ENCODE assay signal across 21 mouse cellular contexts in genomic region chr5:134258934-134259333, GRCm38 (mm10). TPM values are rescaled to one million over a fixed set of nuclear protein-coding genes. Genes with fewer than 3 reads are reported as not detected.
DNase-seq lines count a peak whose midpoint lies in the region; ATAC-seq and TF ChIP-seq lines count a peak whose summit lies in the region.
"Had no signal": no experiment of that assay in that cellular context is flagged by ENCODE, and none has a peak within 500 bp of the region (broad histone marks: within the 10 kb centered on the region; RNA-seq: fewer than 3 reads in every experiment).

No protein-coding gene starts in this region.

- H3K9me3 ChIP-seq in lung, postnatal 0 days (ENCODE audit: low read length) = no peaks in the 10 kb centered on the region
- H3K9me3 ChIP-seq: G1E had no signal

- H3K79me2 ChIP-seq in macrophage (ENCODE audit: inconsistent target) = no peaks in the 10 kb centered on the region

- 54% methylated on average over 2 of the region's 2 CpGs for WGBS in lung, postnatal 0 days
- WGBS in macrophage (ENCODE audit: missing documents) = 90% methylated on average over 2 of the region's 2 CpGs

- H3K36me3 ChIP-seq in lung, postnatal 0 days (ENCODE audit: insufficient read depth, low read length) = peaks cover 68% of the 10 kb centered on the region
- H3K36me3 ChIP-seq in macrophage (ENCODE audit: inconsistent target) = peaks cover 57% of the 10 kb centered on the region

- H3K27me3 ChIP-seq in lung, postnatal 0 days (replicated peaks; ENCODE audit: insufficient read depth, low read length) = no peaks in the 10 kb centered on the region
- H3K27me3 ChIP-seq: CH12.LX, Patski had no signal

- TF ChIP-seq CTCF in lung, postnatal 0 days (IDR thresholded peaks at IDR 0.05) = no peak
- TF ChIP-seq CTCF in bone marrow macrophage, adult 2 months (IDR thresholded peaks at IDR 0.05; ENCODE audit: low read depth, low read length) = no peak

- peaks cover 3% of the 10 kb centered on the region; the same call in 1 of the 2 replicates for H3K4me1 ChIP-seq in lung, postnatal 0 days (ENCODE audit: insufficient read depth, low read depth, low read length)
- peaks cover 19% of the 10 kb centered on the region for H3K4me1 ChIP-seq in bone marrow macrophage, adult 2 months (ENCODE audit: control insufficient read depth, insufficient read depth, low read length)

- H3K9ac ChIP-seq in lung, postnatal 0 days (replicated peaks; ENCODE audit: low read depth) = no peak overlapping the region

- peak overlapping the region; percentile 55; the same call in 1 of the 2 replicates for H3K27ac ChIP-seq in lung, postnatal 0 days (ENCODE audit: low read length)
- peak overlapping the region; percentile 51 for H3K27ac ChIP-seq in bone marrow macrophage, adult 2 months (ENCODE audit: insufficient read depth, low read depth, low read length)
- H3K27ac ChIP-seq in macrophage = peak overlapping the region; percentile 34; the same call in 1 of the 2 replicates

- TF ChIP-seq EP300 in lung, postnatal 0 days (IDR thresholded peaks at IDR 0.05) = no peak

- intact Hi-C loops in heart, postnatal 36 days (cut with DNase I) = no loop called here

- peak; percentile 65 for DNase-seq in lung, postnatal 0 days (ENCODE audit: low spot score)
- DNase-seq in lung, postnatal 4 days = no peak
- DNase-seq in lung, postnatal 25 days (ENCODE audit: low spot score) = peak; percentile 31
- DNase-seq in lung, postnatal 14 days = no peak
- no peak for DNase-seq in heart, postnatal 36 days
- no peak for DNase-seq in spleen, postnatal 14 days (ENCODE audit: low spot score in 2 of 2)
- DNase-seq: adrenal gland, adult 2 months; adrenal gland, adult 8-10 months; adrenal gland, postnatal 10 days; adrenal gland, postnatal 14 days; adrenal gland, postnatal 25 days; adrenal gland, postnatal 36 days; B cell, adult 2 months; cerebellum, adult 11 months; cerebellum, adult 11-12 months; cerebellum, adult 18-20 months had no signal

- no peak for TF ChIP-seq POLR2A in bone marrow macrophage, adult 2 months (IDR thresholded peaks at IDR 0.05; ENCODE audit: borderline replicate concordance, low read depth, low read length)

- peak; percentile 64 for ATAC-seq in lung, postnatal 0 days
- ATAC-seq: Patski had no signal

- H3K4me3 ChIP-seq in lung, postnatal 0 days (ENCODE audit: low read depth, low read length) = no peak overlapping the region
- no peak overlapping the region for H3K4me3 ChIP-seq in bone marrow macrophage, adult 2 months (ENCODE audit: insufficient read depth, low read length)
- no peak overlapping the region for H3K4me3 ChIP-seq in macrophage (ENCODE audit: inconsistent target)

- no peak overlapping the region for H3K4me2 ChIP-seq in lung, postnatal 0 days (replicated peaks; ENCODE audit: low read depth, low read length)

RNA-seq across cellular contexts. Expression of gene Ncf1, which starts 29.5 kb away (rescaled TPM):
- polyA plus RNA-seq in lung, postnatal 0 days (2015; fragmentation: Nextera tagmentation; extraction: Ambion mirVana) = 19.6 and 19.8 TPM in 2 replicates
- 373 and 392 TPM in 2 replicates for polyA plus RNA-seq in bone marrow macrophage, adult 2 months (2012; ENCODE audit: insufficient read depth, insufficient read length, missing spikeins)
- total RNA-seq in macrophage (2018; cell fraction: chromatin; rRNA removed) = 1,000 to 10,000 TPM in 10 of 26 experiments, 100 to 1,000 TPM in 16; 205 to 1,849 (median 728) TPM
- total RNA-seq in macrophage (2018; cell fraction: cytosol; rRNA removed) = 100 to 1,000 TPM; 217 to 634 (median 404) TPM
- 1,000 to 10,000 TPM in 6 of 26 experiments, 100 to 1,000 TPM in 20; 220 to 1,391 (median 770) TPM for total RNA-seq in macrophage (2018; cell fraction: nucleus; rRNA removed)
- 181 to 249 TPM (median 202 TPM) in 3 replicates for polyA plus RNA-seq in macrophage (2018)
- 1 to 10 TPM; 6.3 to 6.8 TPM for total RNA-seq in heart, postnatal 36 days (2021)

RNA-seq across cellular contexts. Expression of gene Gtf2i, which starts 55.6 kb away (rescaled TPM):
- polyA plus RNA-seq in lung, postnatal 0 days (2015; fragmentation: Nextera tagmentation; extraction: Ambion mirVana) = 84.9 and 110 TPM in 2 replicates
- 64.3 and 67.3 TPM in 2 replicates for polyA plus RNA-seq in bone marrow macrophage, adult 2 months (2012; ENCODE audit: insufficient read depth, insufficient read length, missing spikeins)
- total RNA-seq in macrophage (2018; cell fraction: chromatin; rRNA removed) = 100 to 1,000 TPM in 16 of 26 experiments, 10 to 100 TPM in 10; 11.2 to 249 (median 123) TPM
- total RNA-seq in macrophage (2018; cell fraction: cytosol; rRNA removed) = 100 to 1,000 TPM in 8 of 26 experiments, 10 to 100 TPM in 18; 56.3 to 125 (median 90.3) TPM
- 100 to 1,000 TPM in 7 of 26 experiments, 10 to 100 TPM in 19; 21.8 to 141 (median 69.2) TPM for total RNA-seq in macrophage (2018; cell fraction: nucleus; rRNA removed)
- 75.2 to 106 TPM (median 87.7 TPM) in 3 replicates for polyA plus RNA-seq in macrophage (2018)
- total RNA-seq in heart, postnatal 36 days (2021) = 100 to 1,000 TPM; 201 to 208 TPM

Comparison
In these comparisons a context has a peak if more than half of its experiments do, and no peak if none do; other contexts are left out.
1. DNase-seq: peak in lung, postnatal 0 days (single experiment) and lung, postnatal 25 days (single experiment); none in lung, postnatal 4 days (0 of 2), lung, postnatal 14 days (single experiment), heart, postnatal 36 days (0 of 2) and spleen, postnatal 14 days (0 of 2).
2. Peak in every context shown above with its lines, with median percentiles within 50 percentile points of each other: H3K27ac ChIP-seq.